Mouse (Mus musculus): Measurements from ENCODE around the gene Mdfi.

Gene Mdfi

GRCm38 (mm10) chr17:47796968-47797367 is 37.5 kb downstream of the Mdfi start:
- no peak for DNase-seq

DNA sequence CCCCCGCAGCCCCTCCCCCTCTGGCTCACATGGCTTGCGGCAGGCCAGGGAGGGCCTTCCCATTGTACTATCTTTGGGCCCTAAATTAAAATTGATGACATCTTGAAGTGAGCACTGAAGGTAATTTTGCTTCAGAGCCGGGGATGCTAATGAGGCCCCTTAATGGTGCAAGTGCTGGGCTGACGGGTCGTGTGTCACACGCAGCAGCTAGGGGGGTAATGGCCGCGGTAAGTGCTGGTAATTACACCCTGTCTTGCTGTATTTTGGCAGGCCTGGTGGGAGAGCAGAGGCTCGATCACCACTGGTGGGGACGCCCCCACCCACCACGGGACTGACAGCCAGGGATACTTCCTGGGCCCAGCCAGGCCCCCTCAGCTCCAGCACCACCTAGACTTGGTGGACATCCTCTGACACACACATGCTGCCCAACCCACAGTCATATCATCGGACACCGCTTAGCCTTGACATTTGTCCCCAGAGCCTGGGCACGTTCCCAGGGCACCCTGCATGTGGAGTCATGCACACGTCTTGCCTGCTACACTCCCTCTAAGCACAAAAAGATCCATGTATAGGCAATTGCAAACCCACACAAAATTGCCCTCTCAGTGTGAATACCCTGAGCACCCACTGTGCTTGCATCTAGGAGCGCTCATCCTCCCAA is 38.2 kb downstream of the Mdfi start:
- DNase-seq: no peak

- DNase-seq: peak; percentile 47
These were observed 39.0 kb downstream of the Mdfi start for GRCm38 (mm10) chr17:47795446-47795845.

GRCm38 (mm10) chr17:47793377-47793776 is 41.1 kb downstream of the Mdfi start:
- peak; percentile 84 for DNase-seq

DNA sequence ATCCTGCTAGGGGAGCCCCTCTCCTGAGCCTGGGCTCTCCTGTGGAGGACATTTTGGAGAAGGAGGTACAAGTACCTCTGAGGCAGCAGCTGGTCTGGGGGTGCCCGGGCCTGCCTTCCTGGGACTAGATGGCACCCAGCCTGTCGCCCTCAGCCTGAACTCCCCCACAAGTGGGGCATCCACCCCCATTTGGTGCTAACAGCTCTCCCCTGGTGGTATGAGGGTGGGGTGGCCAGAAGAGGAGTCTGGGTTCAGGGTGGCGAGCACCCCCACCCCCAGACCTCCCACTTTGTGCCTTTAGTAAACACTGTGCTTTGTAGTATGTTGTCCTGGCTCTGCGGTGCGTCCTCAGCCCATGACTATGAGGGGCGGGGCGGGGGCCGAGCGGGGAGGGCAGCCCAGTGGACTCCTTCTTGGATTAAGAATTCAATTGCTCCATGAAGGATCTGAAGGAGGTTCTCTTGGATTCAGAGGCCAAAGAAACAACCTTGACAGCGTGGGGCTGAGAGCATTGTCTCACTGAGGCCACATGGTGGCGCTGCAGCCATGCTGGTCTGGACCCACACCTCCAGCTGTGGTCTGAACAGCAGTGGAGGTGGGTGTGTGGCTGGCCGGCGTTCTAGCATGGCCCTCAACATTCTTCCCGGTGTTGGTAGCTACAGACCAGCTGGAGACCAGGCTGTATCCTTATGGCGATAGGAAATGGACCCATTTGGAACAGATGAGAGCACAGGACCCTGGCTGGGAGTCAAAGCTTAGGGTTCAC is 42.2 kb downstream of the Mdfi start:
- DNase-seq: peak; percentile 66

- DNase-seq: no peak
These were observed 45.5 kb downstream of the Mdfi start for GRCm38 (mm10) chr17:47788996-47789395.

- no peak for DNase-seq
These were observed 46.2 kb downstream of the Mdfi start for GRCm38 (mm10) chr17:47788306-47788705.

GRCm38 (mm10) chr17:47787632-47788031 is 46.9 kb downstream of the Mdfi start:
- no peak for DNase-seq

DNA sequence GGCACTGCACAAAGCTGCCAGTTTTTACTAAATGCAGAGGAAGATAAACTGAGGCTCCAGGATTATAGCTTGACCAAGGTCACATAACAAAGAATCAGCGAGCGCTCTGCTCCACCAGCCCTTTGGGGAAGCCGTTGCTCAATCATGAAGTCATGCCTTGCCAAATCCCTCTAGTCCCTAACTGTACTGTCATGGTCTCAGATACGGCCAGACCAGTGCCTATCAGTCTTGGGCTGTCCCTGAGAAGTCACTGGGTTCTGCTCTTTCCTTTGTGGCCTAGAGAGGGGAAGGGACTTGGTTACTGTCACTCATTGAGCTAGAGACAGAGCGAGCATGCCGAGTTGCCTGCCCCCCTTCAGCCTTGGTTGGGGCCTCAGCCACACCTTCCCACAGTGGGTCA is 50.1 kb downstream of the Mdfi start:
- no peak for DNase-seq

GRCm38 (mm10) chr17:47783445-47784223 is 50.9 kb downstream of the Mdfi start:
- DNase-seq: no peak

GRCm38 (mm10) chr17:47782486-47782885 is 52.0 kb downstream of the Mdfi start:
- no peak for DNase-seq

GRCm38 (mm10) chr17:47780470-47780869 is 54.0 kb downstream of the Mdfi start:
- no peak for DNase-seq

- no peak for DNase-seq
These were observed 57.4 kb downstream of the Mdfi start for GRCm38 (mm10) chr17:47777141-47777540.

- no peak for DNase-seq
These were observed 60.9 kb downstream of the Mdfi start for GRCm38 (mm10) chr17:47773604-47774003.

GRCm38 (mm10) chr17:47769389-47770299 is 64.8 kb downstream of the Mdfi start:
- no peak for DNase-seq

DNA sequence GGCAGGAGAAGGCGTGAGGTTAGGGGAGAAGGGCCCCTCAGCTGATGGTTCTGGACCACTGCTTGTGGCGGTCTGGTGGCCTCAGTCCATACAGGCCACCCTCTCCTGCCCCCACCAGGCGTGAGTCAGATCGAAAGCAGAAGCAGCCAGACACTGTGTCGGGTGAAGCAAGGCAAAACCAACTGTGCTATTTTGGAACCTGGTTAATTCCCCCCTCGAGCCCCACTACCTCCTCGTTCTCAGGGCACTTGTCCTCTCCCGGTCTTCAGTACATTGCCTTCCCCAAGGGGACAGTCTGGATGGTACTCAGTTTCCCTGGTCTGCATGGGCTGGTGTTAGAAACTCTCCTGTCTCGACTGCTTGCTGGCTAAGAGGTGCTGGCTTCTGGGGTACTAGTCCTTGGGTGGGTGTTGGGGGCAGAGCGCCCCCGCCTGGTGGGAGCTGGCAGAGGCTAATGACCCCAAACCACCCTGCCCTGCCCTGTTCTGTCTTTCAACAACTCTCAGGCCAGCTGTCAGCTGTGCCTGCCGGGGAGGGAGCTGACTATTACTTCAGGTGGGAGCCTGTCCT is 65.7 kb downstream of the Mdfi start:
- no peak for DNase-seq

- DNase-seq: no peak
These were observed 66.9 kb downstream of the Mdfi start for GRCm38 (mm10) chr17:47767456-47768141.

- no peak for DNase-seq
These were observed 67.4 kb downstream of the Mdfi start for GRCm38 (mm10) chr17:47767081-47767455.

DNA sequence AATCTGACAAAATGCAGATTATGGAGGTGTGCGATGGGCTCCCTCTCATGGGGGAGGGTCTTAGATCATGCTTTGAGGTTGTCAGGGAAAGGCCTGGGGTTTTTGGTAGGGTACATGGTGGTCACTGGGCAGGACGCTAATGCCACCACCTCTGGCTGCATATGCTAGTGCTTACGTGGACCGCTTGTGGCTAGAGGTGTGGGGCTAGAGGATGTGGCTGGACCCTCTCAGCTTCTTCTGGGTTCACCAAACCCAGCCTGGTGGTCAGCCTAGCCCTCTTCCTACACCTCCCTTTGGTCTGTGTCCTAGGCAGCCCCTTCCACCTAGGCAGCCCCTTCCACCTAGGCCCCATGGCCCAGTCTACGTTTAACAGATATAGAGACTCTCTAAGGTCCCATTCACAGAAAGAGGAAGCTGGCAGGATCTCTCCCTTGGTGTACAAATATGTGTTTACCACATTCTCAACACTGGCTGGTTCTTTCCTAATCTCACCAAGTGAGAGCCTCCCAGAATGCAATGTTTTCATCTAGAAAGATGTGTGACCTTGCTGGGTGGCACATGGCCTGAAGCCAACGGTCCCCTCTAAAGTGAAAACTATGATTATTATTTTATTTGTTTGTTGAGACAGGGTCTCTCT is 68.0 kb downstream of the Mdfi start:
- DNase-seq: no peak

GRCm38 (mm10) chr17:47765986-47766385 is 68.5 kb downstream of the Mdfi start:
- DNase-seq: no peak
